Mouse (Mus musculus) monocyte, adult 5-6 weeks (primary cell): ENCODE results near the gene Abhd16a. TPM values are rescaled to one million over a fixed set of nuclear protein-coding genes. Genes with fewer than 3 reads are reported as not detected.

Experiments
- ATAC-seq: fragments of 153-309, 156-312 bp; replicated peaks from 2 replicates; pipeline ENCODE4 v1.8.0; 2017; ENCODE audit warnings: mild to moderate bottlenecking; ENCODE audit not compliant: low TSS enrichment, insufficient number of reproducible peaks, severe bottlenecking, poor library complexity, low FRiP score
- total RNA-seq: library from RNA; stranded (forward); fragments of 200-1000, 200-491, 200-594 nt; gene quantifications from 3 replicates; pipeline ENCODE4 v1.2.3, GENCODE M21; 2017

Gene Abhd16a
- 24.3 to 47.0 TPM (median 28.3 TPM) in 3 replicates for total RNA-seq

- peak; percentile 95 for ATAC-seq
These were observed at the start of gene Abhd16a for GRCm38 (mm10) chr17:35088825-35089644. Gene Abhd16a, plus strand, starts transcription at chr17:35089263.

GRCm38 (mm10) chr17:35043794-35044193 lies 45.3 kb upstream of the Abhd16a start:
- ATAC-seq, result no peak

- no peak for ATAC-seq
These were observed 43.9 kb upstream of the Abhd16a start for GRCm38 (mm10) chr17:35044904-35045806.

- ATAC-seq, result no peak
These were observed 43.0 kb upstream of the Abhd16a start for GRCm38 (mm10) chr17:35045807-35046680.

- ATAC-seq, result peak; percentile 81
These were observed 42.2 kb upstream of the Abhd16a start, which contains the start of gene Msh5 for GRCm38 (mm10) chr17:35046681-35047455. Gene Msh5, minus strand, starts transcription at chr17:35046745.

- ATAC-seq, result no peak
These were observed 41.4 kb upstream of the Abhd16a start for GRCm38 (mm10) chr17:35047688-35048087.

- ATAC-seq, result no peak
These were observed 40.7 kb upstream of the Abhd16a start for GRCm38 (mm10) chr17:35048149-35048931.

GRCm38 (mm10) chr17:35048932-35049440 lies 40.1 kb upstream of the Abhd16a start:
- no peak for ATAC-seq

GRCm38 (mm10) chr17:35049561-35050016 lies 39.5 kb upstream of the Abhd16a start, which contains the start of gene Clic1:
Gene Clic1, plus strand, starts transcription at chr17:35049966.
- ATAC-seq, result no peak; the same call in 1 of the 2 replicates

GRCm38 (mm10) chr17:35050126-35050750 lies 38.8 kb upstream of the Abhd16a start:
- peak; percentile 24 for ATAC-seq

GRCm38 (mm10) chr17:35051156-35052086 lies 37.6 kb upstream of the Abhd16a start:
- peak; percentile 80 for ATAC-seq

GRCm38 (mm10) chr17:35052271-35052798 lies 36.7 kb upstream of the Abhd16a start:
- no peak for ATAC-seq

GRCm38 (mm10) chr17:35055691-35056495 lies 33.2 kb upstream of the Abhd16a start:
- ATAC-seq, result no peak

GRCm38 (mm10) chr17:35057090-35057489 lies 32.0 kb upstream of the Abhd16a start:
- no peak for ATAC-seq
